Mouse (Mus musculus) adipocyte (in vitro differentiated cells): ENCODE measurements around the gene 2010111I01Rik.

Source experiments
- DNase-seq: peaks from one replicate; pipeline ENCODE4 v3.0.0-alpha.2; 2016; ENCODE audit warnings: low spot score

Gene 2010111I01Rik

GRCm38 (mm10) chr13:63260753-63261631 is 296.3 kb downstream of the 2010111I01Rik start:
- DNase-seq, result peak; percentile 55

- no peak for DNase-seq
Observed at GRCm38 (mm10) chr13:63261676-63262075, 297.0 kb downstream of the 2010111I01Rik start.

- DNase-seq, result no peak
Observed at GRCm38 (mm10) chr13:63262168-63262957, 297.7 kb downstream of the 2010111I01Rik start.

- no peak for DNase-seq
Observed at GRCm38 (mm10) chr13:63268371-63268770, 303.7 kb downstream of the 2010111I01Rik start.

- no peak for DNase-seq
Observed at GRCm38 (mm10) chr13:63268776-63269175, 304.1 kb downstream of the 2010111I01Rik start.

GRCm38 (mm10) chr13:63270191-63270590 is 305.5 kb downstream of the 2010111I01Rik start:
- DNase-seq, result no peak

GRCm38 (mm10) chr13:63272017-63272601 is 307.4 kb downstream of the 2010111I01Rik start:
- DNase-seq, result no peak

- DNase-seq, result no peak
Observed at GRCm38 (mm10) chr13:63272602-63273229, 308.0 kb downstream of the 2010111I01Rik start.

- no peak for DNase-seq
Observed at GRCm38 (mm10) chr13:63273859-63274258, 309.2 kb downstream of the 2010111I01Rik start.

GRCm38 (mm10) chr13:63274488-63275166 is 309.9 kb downstream of the 2010111I01Rik start:
- no peak for DNase-seq

- DNase-seq, result no peak
Observed at GRCm38 (mm10) chr13:63276389-63276788, 311.7 kb downstream of the 2010111I01Rik start.

GRCm38 (mm10) chr13:63277316-63277715 is 312.6 kb downstream of the 2010111I01Rik start:
- DNase-seq, result no peak

GRCm38 (mm10) chr13:63278141-63278631 is 313.5 kb downstream of the 2010111I01Rik start:
- DNase-seq, result no peak

- no peak for DNase-seq
Observed at GRCm38 (mm10) chr13:63278796-63279475, 314.2 kb downstream of the 2010111I01Rik start.

GRCm38 (mm10) chr13:63279807-63280206 is 315.1 kb downstream of the 2010111I01Rik start:
- DNase-seq, result no peak

- DNase-seq, result no peak
Observed at GRCm38 (mm10) chr13:63280344-63280743, 315.7 kb downstream of the 2010111I01Rik start.

GRCm38 (mm10) chr13:63281206-63281605 is 316.5 kb downstream of the 2010111I01Rik start:
- DNase-seq, result no peak

GRCm38 (mm10) chr13:63283236-63283635 is 318.5 kb downstream of the 2010111I01Rik start:
- no peak for DNase-seq

- DNase-seq, result no peak
Observed at GRCm38 (mm10) chr13:63284748-63285147, 320.1 kb downstream of the 2010111I01Rik start.

- no peak for DNase-seq
Observed at GRCm38 (mm10) chr13:63286483-63287102, 321.9 kb downstream of the 2010111I01Rik start.
